Mouse (Mus musculus): Measurements from ENCODE around the gene Obscn. TPM values are rescaled to one million over a fixed set of nuclear protein-coding genes. Genes with fewer than 3 reads are reported as not detected.
A peak's percentile ranks its signal among the peaks of the same experiment; 100 is the strongest.

Obscn gene
- polyA plus RNA-seq, 1 experiment from 2014 or later: 69.4 TPM

DNA sequence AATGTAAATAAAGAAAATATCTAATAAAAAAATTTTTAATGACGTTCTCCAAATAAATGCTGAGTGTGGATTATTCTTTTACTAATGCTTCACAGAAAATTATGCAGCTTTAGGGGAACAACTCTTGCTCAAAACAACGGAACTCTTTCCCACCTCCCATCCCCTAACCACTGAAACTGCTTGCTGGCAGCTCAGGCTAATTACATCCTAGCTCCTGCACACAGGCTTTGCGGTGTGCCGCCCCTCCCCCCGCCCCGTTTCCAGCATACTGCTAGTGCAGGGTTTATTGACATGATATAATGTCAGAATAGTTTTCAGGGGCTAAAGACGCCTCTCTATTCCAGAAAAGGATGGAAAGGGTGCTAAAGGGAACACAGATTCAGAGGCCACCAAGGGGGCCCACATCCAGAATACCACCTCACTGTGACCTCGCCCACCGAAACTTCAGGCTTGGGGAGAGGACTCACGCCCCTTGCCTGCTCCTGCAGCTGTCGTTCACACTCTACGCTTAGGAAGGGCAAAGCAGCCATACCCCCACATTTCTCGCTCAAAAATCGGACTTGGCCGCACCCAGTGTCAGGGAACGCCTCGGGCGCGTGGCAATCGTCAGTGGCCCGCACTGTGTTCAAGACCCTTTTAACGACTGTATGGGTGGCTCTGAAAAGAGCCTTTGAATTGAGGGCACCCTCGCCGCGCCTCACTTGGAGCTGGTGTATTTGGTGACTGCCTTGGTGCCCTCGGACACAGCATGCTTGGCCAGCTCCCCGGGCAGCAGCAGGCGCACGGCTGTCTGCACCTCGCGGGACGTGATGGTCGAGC, 182.6 kb downstream of the Obscn start:
- Histone ChIP-seq H3K27me3 (ENCODE audit: control insufficient read depth, insufficient read depth, low read length) (peaks cover 7% of the 10 kb centered on the region; the same call in 1 of the 2 replicates), H3K4me2 (ENCODE audit: low read length) (peak overlapping the region; percentile 95), H3K36me3 (ENCODE audit: control insufficient read depth, insufficient read depth, low read length) (peaks cover 21% of the 10 kb centered on the region), H3K4me3 (ENCODE audit: control insufficient read depth in 1 of 2, insufficient read depth in 1 of 2, low read depth in 1 of 2, low read length in 2 of 2) (peak overlapping the region; percentile 55 to 57), H3K27ac (replicated peaks in 1 of 2; ENCODE audit: control insufficient read depth in 1 of 2, insufficient read depth in 1 of 2, low read depth in 2 of 2, low read length in 2 of 2) (peak overlapping the region; percentile 76 to 96), H3K9me3 (ENCODE audit: control insufficient read depth, low read length) (no peaks in the 10 kb centered on the region), H3K9ac (ENCODE audit: low read length) (peak overlapping the region; percentile 83), H3K4me1 (ENCODE audit: control insufficient read depth in 2 of 2, insufficient read depth in 2 of 2, low read length in 2 of 2) (peaks cover 9 to 29% of the 10 kb centered on the region in 2 experiments)
- peak; percentile 33 for ATAC-seq (ENCODE audit: insufficient number of reproducible peaks, insufficient read depth, low FRiP score, low read depth)
- WGBS: 1% methylated on average over 33 of the region's 33 CpGs

DNA sequence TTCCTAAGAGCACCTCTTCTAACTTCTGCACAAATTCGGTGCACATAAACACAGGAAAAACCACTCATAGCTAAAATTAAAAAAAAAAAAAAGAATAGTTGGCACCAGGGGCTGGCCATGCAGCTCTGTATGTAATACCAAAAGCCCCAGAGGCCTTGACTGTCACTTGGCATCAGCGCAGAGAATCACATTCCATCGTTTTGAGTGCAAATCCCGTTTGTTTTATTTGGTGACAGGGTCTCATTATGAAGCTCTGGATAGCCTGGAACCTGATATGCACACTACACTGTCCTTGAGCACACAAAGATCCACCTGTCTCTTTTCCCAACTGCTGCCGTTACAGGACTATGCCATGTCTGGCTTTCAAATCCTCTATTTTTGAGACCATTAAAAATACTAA, 185.0 kb downstream of the Obscn start:
- 73% methylated on average over 5 of the region's 5 CpGs for WGBS
- no peaks in the 10 kb centered on the region for H3K9me3 ChIP-seq (ENCODE audit: control insufficient read depth, low read length)
- ATAC-seq (ENCODE audit: insufficient number of reproducible peaks, insufficient read depth, low FRiP score, low read depth): no peak

DNA sequence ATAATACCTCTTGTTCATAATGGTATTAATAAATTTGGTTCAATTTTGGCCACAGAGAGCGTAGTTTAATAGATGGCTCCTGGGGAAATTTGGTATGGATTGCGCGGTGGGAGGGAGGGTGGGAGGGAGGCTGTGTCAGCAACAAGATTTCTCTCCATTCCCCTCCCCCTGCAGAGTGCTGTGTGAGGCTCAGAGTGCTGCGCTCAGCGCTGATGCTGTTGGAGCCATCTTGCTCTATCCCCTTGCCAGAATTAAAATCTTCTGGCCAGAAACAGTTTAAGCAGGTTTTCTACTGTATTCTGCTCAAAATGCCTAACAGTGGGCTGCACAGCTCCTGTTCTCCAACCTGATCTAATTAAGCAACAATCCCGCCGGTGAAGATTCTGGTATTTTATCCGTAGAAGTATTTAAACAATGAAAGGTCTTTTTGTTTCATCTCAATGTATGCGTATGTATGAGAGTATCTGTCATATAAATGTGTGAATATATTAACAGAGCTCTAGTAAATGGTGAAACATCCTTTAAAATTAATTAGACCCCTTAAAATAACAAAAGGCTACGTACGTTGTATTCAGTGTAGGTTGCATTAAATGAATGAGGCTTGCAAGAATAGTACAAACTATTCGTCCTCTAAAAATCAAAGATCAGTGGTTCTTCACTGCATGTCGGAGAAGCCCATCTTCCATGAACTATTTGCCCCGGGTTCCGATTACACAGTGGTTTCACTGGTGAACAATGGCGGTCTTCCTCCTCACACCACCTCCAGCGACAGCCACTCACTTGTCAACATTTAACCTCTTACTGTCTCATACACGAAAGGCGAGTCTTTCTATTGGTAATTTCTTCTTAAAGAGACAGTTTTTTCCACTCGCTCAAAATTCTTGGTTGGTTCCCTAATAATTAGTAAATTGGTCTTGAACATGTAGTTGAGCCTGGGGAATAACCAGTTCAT, 186.4 kb downstream of the Obscn start:
- peak overlapping the region; percentile 70 for H3K4me2 ChIP-seq (ENCODE audit: low read length)
- 17% methylated on average over 20 of the region's 20 CpGs for WGBS
- H3K9me3 ChIP-seq (ENCODE audit: control insufficient read depth, low read length): no peaks in the 10 kb centered on the region
- H3K27ac ChIP-seq (replicated peaks in 1 of 2; ENCODE audit: control insufficient read depth in 1 of 2, insufficient read depth in 1 of 2, low read depth in 2 of 2, low read length in 2 of 2): peak overlapping the region in 1 of 2 experiments; percentile 65; a peak in 2 of 4 replicates
- no peak for ATAC-seq (ENCODE audit: insufficient number of reproducible peaks, insufficient read depth, low FRiP score, low read depth)
- peak overlapping the region; percentile 38 to 51 for H3K4me3 ChIP-seq (ENCODE audit: control insufficient read depth in 1 of 2, insufficient read depth in 1 of 2, low read depth in 1 of 2, low read length in 2 of 2)
- H3K9ac ChIP-seq (ENCODE audit: low read length): peak overlapping the region; percentile 70
- peaks cover 8 to 15% of the 10 kb centered on the region in 2 experiments for H3K4me1 ChIP-seq (ENCODE audit: control insufficient read depth in 2 of 2, insufficient read depth in 2 of 2, low read length in 2 of 2)
- H3K36me3 ChIP-seq (ENCODE audit: control insufficient read depth, insufficient read depth, low read length): no peaks in the 10 kb centered on the region
- peaks cover 20% of the 10 kb centered on the region for H3K27me3 ChIP-seq (ENCODE audit: control insufficient read depth, insufficient read depth, low read length)

More for the DNA sequence above, 185.0 kb downstream of the Obscn start:
- Histone ChIP-seq H3K27ac (replicated peaks in 1 of 2; ENCODE audit: control insufficient read depth in 1 of 2, insufficient read depth in 1 of 2, low read depth in 2 of 2, low read length in 2 of 2) (no peak overlapping the region), H3K27me3 (ENCODE audit: control insufficient read depth, insufficient read depth, low read length) (peaks cover 13% of the 10 kb centered on the region; the same call in 1 of the 2 replicates), H3K4me2 (ENCODE audit: low read length) (no peak overlapping the region), H3K36me3 (ENCODE audit: control insufficient read depth, insufficient read depth, low read length) (no peaks in the 10 kb centered on the region), H3K4me1 (ENCODE audit: control insufficient read depth in 2 of 2, insufficient read depth in 2 of 2, low read length in 2 of 2) (peaks cover 8 to 18% of the 10 kb centered on the region in 2 experiments), H3K9ac (ENCODE audit: low read length) (no peak overlapping the region), H3K4me3 (ENCODE audit: control insufficient read depth in 1 of 2, insufficient read depth in 1 of 2, low read depth in 1 of 2, low read length in 2 of 2) (no peak overlapping the region)

DNA sequence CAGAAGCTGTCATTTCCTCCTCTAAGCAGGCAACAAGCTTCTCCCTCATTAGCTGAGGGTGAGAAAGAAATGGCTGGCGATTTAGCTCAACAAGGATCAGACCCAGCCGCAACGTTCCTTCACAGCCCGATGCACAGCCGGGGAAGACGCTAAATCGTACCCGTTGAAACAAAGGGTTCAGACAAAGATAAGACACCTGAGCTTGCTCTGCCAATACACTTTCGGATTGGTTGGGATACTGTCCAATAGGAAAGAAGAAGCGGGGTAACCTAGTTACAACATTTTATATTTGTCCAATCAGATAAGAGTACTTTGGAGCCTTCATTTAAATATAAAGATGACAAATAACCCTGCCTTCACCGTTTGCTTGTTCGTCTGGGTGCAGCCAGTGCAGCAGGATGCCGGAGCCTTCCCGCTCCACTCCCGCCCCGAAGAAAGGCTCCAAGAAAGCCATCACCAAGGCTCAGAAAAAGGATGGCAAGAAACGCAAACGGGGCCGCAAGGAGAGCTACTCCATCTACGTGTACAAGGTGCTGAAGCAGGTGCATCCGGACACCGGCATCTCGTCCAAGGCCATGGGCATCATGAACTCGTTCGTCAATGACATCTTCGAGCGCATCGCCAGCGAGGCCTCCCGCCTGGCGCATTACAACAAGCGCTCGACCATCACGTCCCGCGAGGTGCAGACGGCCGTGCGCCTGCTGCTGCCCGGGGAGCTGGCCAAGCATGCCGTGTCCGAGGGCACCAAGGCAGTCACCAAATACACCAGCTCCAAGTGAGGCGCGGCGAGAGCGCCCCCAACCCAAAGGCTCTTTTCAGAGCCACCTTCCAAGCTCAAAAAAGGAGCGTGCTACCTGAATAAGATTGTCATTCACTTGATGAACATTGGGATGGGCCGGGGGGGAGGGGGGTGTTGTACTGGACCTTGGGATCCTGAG, 187.4 kb downstream of the Obscn start, which contains the start of gene Hist3h2ba:
TSS of gene Hist3h2ba (plus strand) at position 379 of the 938 bp plus-strand sequence.
- Histone ChIP-seq H3K4me2 (ENCODE audit: low read length) (peak within 1 kb of the TSS; percentile 70), H3K27ac (replicated peaks in 1 of 2; ENCODE audit: control insufficient read depth in 1 of 2, insufficient read depth in 1 of 2, low read depth in 2 of 2, low read length in 2 of 2) (peak within 1 kb of the TSS; percentile 65 to 71), H3K4me1 (ENCODE audit: control insufficient read depth in 2 of 2, insufficient read depth in 2 of 2, low read length in 2 of 2) (peaks cover 7 to 14% of the 10 kb centered on the region in 2 experiments), H3K4me3 (ENCODE audit: control insufficient read depth in 1 of 2, insufficient read depth in 1 of 2, low read depth in 1 of 2, low read length in 2 of 2) (peak within 1 kb of the TSS; percentile 38 to 51), H3K9ac (ENCODE audit: low read length) (peak within 1 kb of the TSS; percentile 70), H3K9me3 (ENCODE audit: control insufficient read depth, low read length) (no peaks in the 10 kb centered on the region), H3K27me3 (ENCODE audit: control insufficient read depth, insufficient read depth, low read length) (peaks cover 22% of the 10 kb centered on the region), H3K36me3 (ENCODE audit: control insufficient read depth, insufficient read depth, low read length) (no peaks in the 10 kb centered on the region)
- WGBS: under 1% methylated on average over 48 of the region's 48 CpGs
- peak; percentile 73 for ATAC-seq (ENCODE audit: insufficient number of reproducible peaks, insufficient read depth, low FRiP score, low read depth)

DNA sequence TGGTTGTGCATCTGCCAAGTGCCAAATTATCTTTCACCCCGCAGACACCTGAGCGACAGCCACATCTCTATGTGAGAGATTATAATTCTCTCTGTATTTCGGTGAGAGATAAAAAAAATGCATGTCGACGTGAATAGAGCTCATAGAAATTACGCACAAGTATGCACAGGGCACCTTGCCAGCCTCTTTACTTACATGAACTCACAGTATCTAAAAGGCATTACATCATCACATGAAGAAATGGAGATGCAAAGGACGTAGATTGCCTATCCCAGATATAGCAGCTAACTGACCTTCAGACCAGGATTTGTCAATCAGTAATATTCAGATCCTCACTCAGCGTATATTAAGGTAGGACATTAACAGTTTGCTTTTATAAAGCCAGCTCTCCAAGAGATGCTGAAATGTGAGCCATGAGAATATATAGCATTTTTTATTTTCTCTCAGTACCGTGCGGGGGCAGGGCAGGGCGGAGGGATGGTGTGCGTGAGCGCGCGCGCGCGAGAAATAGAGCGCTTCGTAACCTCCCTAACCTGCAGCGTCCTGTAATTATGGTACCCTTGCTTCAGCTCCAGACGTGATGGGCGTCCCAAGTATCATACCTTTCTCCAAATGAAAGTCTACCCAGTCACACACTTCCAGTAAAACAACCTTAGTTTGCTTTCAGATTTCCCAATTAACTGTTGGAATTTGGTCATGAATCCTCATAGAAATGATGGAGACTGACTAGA, 188.2 kb downstream of the Obscn start:
- H3K36me3 ChIP-seq (ENCODE audit: control insufficient read depth, insufficient read depth, low read length): no peaks in the 10 kb centered on the region
- peak overlapping the region; percentile 70 for H3K4me2 ChIP-seq (ENCODE audit: low read length)
- H3K9ac ChIP-seq (ENCODE audit: low read length): peak overlapping the region; percentile 58
- H3K27ac ChIP-seq (replicated peaks in 1 of 2; ENCODE audit: control insufficient read depth in 1 of 2, insufficient read depth in 1 of 2, low read depth in 2 of 2, low read length in 2 of 2): peak overlapping the region; percentile 34 to 65
- peaks cover 25% of the 10 kb centered on the region for H3K27me3 ChIP-seq (ENCODE audit: control insufficient read depth, insufficient read depth, low read length)
- ATAC-seq (ENCODE audit: insufficient number of reproducible peaks, insufficient read depth, low FRiP score, low read depth): no peak
- H3K9me3 ChIP-seq (ENCODE audit: control insufficient read depth, low read length): no peaks in the 10 kb centered on the region
- H3K4me3 ChIP-seq (ENCODE audit: control insufficient read depth in 1 of 2, insufficient read depth in 1 of 2, low read depth in 1 of 2, low read length in 2 of 2): peak overlapping the region; percentile 38 to 42
- WGBS: 18% methylated on average over 23 of the region's 23 CpGs
- H3K4me1 ChIP-seq (ENCODE audit: control insufficient read depth in 2 of 2, insufficient read depth in 2 of 2, low read length in 2 of 2): peaks cover 4 to 5% of the 10 kb centered on the region in 2 experiments

DNA sequence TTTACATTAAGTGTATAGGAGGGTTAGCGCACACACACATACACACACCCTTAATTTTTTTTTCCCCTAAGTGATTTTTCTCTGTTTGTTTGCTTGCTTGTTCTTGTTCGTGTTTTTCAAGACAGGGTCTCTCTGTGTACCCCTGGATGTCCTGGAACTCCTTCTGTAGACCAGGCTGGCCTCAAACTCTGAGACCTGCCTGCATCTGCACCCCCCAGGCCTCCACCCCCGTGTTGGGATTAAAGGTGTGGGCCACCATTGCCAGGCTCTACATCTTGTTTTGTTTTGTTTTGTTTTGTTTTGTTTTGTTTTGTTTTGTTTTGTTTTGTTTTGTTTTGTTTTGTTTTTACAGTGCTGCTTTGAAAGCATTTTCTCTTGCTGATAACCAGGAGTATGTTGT, 188.9 kb downstream of the Obscn start:
- H3K9ac ChIP-seq (ENCODE audit: low read length): no peak overlapping the region
- WGBS: 74% methylated on average over 3 of the region's 3 CpGs
- peaks cover 25% of the 10 kb centered on the region for H3K27me3 ChIP-seq (ENCODE audit: control insufficient read depth, insufficient read depth, low read length)
- H3K4me3 ChIP-seq (ENCODE audit: control insufficient read depth in 1 of 2, insufficient read depth in 1 of 2, low read depth in 1 of 2, low read length in 2 of 2): no peak overlapping the region
- no peak overlapping the region for H3K4me2 ChIP-seq (ENCODE audit: low read length)
- no peak for ATAC-seq (ENCODE audit: insufficient number of reproducible peaks, insufficient read depth, low FRiP score, low read depth)
- H3K27ac ChIP-seq (replicated peaks in 1 of 2; ENCODE audit: control insufficient read depth in 1 of 2, insufficient read depth in 1 of 2, low read depth in 2 of 2, low read length in 2 of 2): no peak overlapping the region
- peaks cover 4% of the 10 kb centered on the region in 2 experiments; a peak in 3 of 4 replicates for H3K4me1 ChIP-seq (ENCODE audit: control insufficient read depth in 2 of 2, insufficient read depth in 2 of 2, low read length in 2 of 2)
- no peaks in the 10 kb centered on the region for H3K9me3 ChIP-seq (ENCODE audit: control insufficient read depth, low read length)
- H3K36me3 ChIP-seq (ENCODE audit: control insufficient read depth, insufficient read depth, low read length): no peaks in the 10 kb centered on the region
